Mouse (Mus musculus): Measurements from ENCODE around the gene Gm21981. TPM values are rescaled to one million over a fixed set of nuclear protein-coding genes. Genes with fewer than 3 reads are reported as not detected.

Gene Gm21981
- total RNA-seq (2021): 1 to 10 TPM; 1.1 to 1.5 TPM
- long read RNA-seq, experiment 1, partial matches to known transcripts: 1 of 1 reads
- long read RNA-seq, experiment 1, other reads (novel, unspliced or antisense): 0 of 1 reads
- long read RNA-seq, experiment 2, partial matches to known transcripts: 5 of 5 reads
- long read RNA-seq, experiment 2, other reads (novel, unspliced or antisense): 0 of 5 reads

DNA sequence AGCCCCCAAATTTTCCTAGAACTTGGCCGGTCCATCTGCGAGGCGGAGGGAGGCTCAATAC lies at the start of gene Gm21981:
Gene Gm21981, minus strand, starts transcription at position 14 of the 61 bp plus-strand sequence.
- no peak for DNase-seq

GRCm38 (mm10) chr17:47742991-47743734 lies 48.9 kb upstream of the Gm21981 start:
- no peak for DNase-seq

DNA sequence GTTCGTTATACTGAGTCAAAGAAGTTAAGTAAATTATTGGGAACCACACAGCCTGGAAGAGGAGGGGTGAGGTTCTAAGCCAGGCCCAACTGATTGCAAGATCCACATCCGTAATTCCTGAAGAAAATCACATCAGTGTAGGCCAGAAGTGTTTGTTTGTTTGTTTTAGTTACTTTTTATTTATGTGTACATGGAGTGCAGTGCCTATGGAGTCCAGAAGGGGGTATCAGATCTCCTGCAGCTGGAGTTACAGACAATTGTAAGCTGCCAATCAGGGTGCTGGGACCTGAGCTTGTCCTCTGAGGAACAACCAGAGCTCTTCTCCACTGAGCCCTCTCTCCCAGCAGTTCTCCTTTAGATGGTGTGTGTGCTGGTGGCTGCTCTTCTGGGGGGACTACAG lies 45.9 kb upstream of the Gm21981 start:
- DNase-seq: no peak

- no peak for DNase-seq
These were observed 44.9 kb upstream of the Gm21981 start for GRCm38 (mm10) chr17:47738879-47739798.

- peak; percentile 61 for DNase-seq
These were observed 44.0 kb upstream of the Gm21981 start for GRCm38 (mm10) chr17:47738066-47738878.

DNA sequence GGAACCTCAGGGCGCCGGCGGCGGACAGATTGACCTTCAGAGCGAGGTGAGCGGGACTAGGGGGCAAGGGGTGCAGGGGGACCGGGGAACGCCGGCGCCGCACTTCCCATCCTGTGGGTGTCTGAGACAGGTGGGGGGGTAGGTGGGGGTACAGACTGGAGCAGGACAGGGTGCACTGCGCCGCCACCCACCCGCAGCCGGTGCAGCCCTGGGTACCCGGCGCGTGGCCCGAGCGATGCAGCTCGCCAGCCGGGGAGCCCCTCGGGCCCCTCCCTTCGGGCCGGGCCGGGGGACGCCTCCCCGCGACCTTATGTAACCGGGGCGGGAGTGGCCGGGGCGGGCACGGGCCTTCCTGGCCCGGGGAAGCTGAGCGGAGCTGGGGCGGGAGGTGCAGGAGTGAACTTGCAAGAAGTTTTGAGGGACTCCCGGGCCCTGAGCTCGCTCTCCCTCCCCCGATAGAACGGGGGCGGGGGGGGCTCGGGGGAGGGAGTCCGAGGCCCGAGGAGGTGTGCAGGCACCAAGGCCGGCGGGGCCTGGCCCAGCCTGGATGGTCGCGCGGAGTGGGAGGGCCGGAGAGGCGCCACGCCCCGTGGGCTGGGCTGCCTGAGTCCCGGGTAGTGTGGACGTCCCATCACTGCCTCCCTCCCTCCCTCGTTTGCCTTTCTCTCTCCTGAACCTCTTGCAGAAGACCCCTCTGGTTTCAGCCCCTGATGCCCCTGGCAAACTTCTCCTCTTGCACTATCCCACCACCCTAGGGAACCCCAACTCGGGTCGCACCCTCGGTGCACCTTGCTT lies 43.2 kb upstream of the Gm21981 start:
- peak; percentile 93 for DNase-seq

DNA sequence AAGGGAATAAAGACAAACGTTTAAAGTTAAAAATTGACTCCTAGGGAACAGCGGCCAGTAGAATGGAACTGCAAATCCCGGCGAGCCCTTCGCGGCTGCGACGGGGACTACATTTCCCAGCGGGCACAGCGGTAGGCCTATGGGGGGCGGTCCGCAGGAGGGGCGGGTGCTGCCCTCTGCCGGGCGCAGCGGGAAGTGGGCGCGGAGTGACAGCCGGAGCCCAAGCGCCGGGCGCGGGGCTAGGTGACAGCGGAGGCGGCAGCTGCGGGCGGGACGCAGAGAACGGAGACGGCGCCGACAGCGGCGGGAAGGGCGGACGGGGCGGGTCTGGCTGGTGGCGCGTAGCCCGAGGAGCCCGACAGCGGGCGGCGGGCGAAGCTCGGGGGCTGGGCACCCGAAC lies 42.6 kb upstream of the Gm21981 start, which contains the start of gene Tfeb:
Gene Tfeb, plus strand, starts transcription at position 175 of the 400 bp plus-strand sequence.
- peak; percentile 99 for DNase-seq

- no peak for DNase-seq
These were observed 41.4 kb upstream of the Gm21981 start for GRCm38 (mm10) chr17:47735553-47736100.

- no peak for DNase-seq
These were observed 36.6 kb upstream of the Gm21981 start for GRCm38 (mm10) chr17:47730633-47731575.

DNA sequence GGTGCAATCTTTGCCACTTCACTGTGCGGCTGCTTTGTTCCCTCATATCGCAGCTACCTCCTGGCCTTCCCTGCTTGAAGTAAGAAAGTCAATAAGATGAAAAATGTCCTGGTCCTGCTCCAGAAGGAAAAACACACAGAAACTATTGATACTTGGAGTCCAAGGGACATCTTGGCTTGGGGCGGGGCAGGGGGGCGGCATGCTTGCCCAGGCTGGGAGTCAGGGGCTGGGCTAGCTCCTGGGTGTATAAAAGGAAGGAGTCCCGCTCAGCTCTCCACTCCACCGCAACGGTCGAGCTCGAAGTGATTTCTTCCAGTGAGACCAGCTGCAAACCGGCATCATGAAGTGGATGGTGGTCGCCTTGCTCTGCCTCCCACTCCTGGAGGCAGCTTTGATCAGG lies 32.3 kb upstream of the Gm21981 start, which contains the start of gene Pgc:
Gene Pgc, plus strand, starts transcription at position 277 of the 400 bp plus-strand sequence.
- DNase-seq: no peak

DNA sequence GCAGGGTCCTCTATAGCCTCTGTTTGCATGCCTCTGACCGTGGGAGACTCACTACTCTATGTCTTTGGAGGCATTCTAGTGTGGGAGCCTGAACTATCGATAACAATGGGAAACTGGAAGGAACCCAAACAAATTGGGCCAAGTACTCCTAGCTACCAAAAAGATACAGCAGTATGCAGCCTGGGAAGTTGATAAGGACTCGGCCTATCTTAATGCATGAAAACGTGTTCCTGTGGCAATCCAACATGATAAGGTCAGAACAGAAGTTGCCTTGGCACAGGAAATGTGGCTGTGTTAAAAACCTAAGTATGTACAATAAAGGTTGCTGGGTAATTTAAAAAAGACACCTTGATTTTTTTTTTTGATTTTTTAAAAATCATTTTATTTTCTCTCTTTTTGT lies 26.9 kb upstream of the Gm21981 start:
- no peak for DNase-seq

DNA sequence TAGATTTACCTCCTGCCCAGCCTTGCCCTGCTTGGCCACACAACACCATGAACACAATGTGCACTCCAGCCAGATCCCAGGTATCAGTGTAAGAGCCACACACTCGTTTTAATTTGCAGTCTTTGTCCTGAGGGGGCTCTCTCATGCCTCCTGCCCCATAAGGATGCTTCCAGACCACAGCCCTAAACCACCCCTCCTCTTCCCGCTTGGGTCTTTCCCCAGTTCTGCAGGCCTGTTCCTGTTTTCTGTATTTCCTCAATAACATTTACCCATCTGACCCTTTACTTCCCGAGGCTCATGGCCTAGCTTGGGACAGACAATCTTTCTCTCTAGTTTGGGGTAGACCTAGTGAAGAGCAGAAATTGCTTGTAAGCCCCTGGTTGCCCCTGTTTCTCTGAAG lies 20.8 kb upstream of the Gm21981 start:
- no peak for DNase-seq

DNA sequence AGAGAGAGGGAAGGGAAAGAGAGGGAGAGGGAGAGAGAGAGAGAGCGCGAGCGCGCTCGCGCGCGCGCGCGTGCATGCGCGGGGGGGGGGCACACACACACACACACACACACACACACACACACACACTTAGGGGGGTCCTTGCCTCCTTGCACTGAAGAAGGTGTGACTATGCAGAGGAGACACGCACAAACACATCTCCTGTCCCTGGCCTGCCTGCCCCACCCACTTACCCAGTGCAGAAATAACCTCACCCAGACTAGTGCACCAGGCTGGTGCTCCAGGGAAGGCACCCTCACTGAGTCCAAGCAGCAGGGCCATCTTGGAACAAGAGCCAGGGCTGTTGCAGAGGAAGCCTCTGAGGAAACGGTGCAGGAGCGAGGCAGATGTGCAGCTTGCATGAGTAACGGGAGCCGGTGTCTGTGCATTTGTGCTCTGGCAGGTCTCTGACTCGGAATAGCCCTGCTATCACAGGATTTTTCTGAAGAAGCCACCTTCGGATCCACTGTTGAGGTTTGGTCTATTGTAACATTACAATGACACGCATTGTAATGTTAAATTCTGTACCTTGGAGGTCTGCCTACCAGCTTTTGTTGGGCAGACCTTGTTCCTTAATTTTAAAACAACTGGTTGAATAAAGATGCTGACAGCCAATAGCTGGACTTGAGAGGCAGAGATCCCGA lies 18.8 kb upstream of the Gm21981 start:
- no peak for DNase-seq

GRCm38 (mm10) chr17:47711883-47712282 lies 17.6 kb upstream of the Gm21981 start:
- DNase-seq: no peak

DNA sequence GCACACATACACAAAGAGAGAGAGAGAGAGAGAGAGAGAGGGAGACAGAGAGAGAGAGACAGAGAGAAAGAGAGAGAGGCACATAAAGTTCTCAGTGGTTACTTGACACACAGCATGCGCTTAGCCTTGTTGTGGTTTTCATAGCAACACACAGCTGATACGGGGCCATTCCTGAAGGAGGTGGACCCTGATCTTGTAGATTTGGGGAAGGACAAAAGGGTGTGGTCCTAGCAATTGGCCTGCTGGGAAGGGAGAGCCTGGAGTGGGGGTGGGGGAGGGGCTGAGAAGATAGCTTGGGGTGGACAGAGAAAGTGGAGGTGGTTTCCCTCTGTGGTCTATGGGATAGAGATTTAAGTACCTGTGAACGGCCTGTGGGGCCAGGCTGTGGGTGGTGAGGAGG lies 15.8 kb upstream of the Gm21981 start:
- DNase-seq: no peak

DNA sequence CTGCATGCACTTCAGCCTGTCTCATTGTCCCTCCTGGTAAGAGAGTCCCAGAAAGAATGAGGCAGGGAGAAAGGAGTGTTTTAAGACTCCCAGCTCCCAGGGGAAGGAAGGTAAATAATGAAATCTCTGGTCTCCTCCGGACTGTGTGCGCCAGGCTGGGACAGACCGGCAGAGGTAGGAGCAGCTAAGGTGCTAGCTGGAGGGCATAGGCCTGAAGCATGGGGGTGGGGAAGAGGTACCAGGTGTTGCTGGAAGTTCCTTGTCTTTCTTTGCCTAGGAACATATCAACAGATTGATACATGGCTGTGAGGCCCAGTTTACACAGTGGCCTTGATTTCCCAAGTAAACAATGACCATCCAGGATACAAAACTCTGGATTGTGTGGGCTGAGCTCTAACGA lies 14.7 kb upstream of the Gm21981 start:
- no peak for DNase-seq

DNA sequence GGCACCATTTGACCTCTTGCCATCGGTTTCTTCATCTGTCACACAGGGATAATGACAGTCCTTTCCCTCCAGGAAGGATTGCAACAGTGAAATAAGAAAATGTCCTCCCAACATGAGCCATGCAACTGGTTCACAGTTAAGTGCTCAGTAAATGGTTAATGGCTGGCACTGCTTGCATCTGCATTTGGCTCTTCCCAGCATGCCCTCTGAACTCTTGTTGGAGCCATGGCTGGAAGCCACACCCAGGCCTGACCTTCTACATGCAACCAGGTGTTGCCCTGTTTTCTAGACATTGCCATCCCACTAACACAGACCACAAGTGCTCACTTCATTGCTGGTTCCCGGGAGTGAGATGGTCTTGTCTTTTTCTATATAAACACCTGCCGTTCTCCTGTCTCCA lies 13.7 kb upstream of the Gm21981 start:
- no peak for DNase-seq

DNA sequence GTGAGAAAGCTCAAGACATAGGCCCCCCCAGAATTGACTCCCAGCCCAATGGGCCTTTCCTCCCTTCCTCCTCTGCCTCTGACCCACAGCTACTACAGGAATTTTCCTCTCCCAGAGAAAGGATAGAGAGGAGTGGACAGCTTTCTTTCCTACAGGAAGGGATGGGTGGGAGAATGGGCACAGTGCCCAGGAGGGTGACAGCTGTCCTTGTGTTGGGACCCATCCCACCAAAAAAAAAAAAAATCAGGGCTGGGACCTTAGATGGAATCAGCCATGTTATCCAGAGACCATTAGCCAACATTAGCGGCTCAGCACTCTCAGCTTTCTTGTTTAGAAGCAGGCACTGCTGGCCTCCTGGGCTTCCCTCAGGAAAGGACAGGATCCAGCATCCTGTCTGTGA lies 11.9 kb upstream of the Gm21981 start:
- DNase-seq: no peak

DNA sequence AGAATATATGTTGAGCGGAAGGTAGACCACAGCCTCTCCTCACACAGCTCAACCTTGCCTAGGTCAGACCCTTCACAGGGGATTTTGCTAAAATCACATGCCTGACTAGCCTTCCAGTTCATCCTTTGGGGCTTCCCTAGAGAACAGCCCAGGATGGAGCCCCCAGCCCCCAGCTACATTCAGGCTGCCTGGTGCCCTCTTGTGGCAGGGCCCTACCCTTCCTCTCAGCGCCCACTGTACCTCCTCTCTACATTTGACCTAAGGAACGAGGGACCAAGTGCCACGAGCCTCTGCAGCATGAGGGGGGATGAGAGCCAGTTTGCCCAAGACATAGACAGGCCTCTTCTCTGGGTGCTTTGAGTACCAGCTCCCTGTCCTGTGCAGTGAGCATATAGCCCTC lies 10.4 kb upstream of the Gm21981 start:
- DNase-seq: no peak

GRCm38 (mm10) chr17:47703556-47703955 lies 9.3 kb upstream of the Gm21981 start:
- no peak for DNase-seq

Data from adrenal gland, postnatal 10 days (tissue).